Mouse (Mus musculus) small intestine, adult 2 months (tissue): Measurements from ENCODE around the gene Zfp446.

Experiments used
- CTCF ChIP-seq: fragments of 200-500 bp; IDR thresholded peaks from 2 replicates; pipeline ENCODE4 v1.5.1; 2012; ENCODE audit warnings: low read depth, mild to moderate bottlenecking, control low read depth, inconsistent platforms, low read length, moderate library complexity, mixed read lengths; ENCODE audit not compliant: insufficient replicate concordance, insufficient read length; ENCODE audit errors: extremely low read depth
- POLR2A ChIP-seq: fragments of 200-500 bp; IDR thresholded peaks from 2 replicates; pipeline ENCODE4 v1.6.1; 2012; ENCODE audit warnings: low read depth, mild to moderate bottlenecking, control low read depth, inconsistent platforms, low read length, moderate library complexity

- TF ChIP-seq POLR2A = no peak
- TF ChIP-seq CTCF = 0 out of 2 replicates have a peak, but pooled peaks have one; percentile 15
Observed at GRCm38 (mm10) chr7:13024805-13025204, 47.2 kb downstream of the Zfp446 start.
